Mouse (Mus musculus): ENCODE measurements at regions not wholly inside any gene's neighbourhood (a gene's known extent, or its start where the extent isn't known, plus 50 kb on each side); places are given as distances from the start of the nearest gene placed in this dataset.
A peak's percentile ranks its signal among the peaks of the same experiment; 100 is the strongest.

GRCm38 (mm10) chr8:56682564-56682963 is 131.7 kb downstream of the Fbxo8 start:
- no peak overlapping the region for H3K4me2 ChIP-seq (replicated peaks)
- H3K4me1 ChIP-seq = no peaks in the 10 kb centered on the region
- H3K4me3 ChIP-seq (replicated peaks) = no peak overlapping the region
- H3K9ac ChIP-seq = no peak overlapping the region
- no peaks in the 10 kb centered on the region for H3K36me3 ChIP-seq
- ATAC-seq (ENCODE audit: insufficient number of reproducible peaks, low FRiP score, low TSS enrichment, low read depth) = no peak
- H3K9me3 ChIP-seq (replicated peaks) = no peaks in the 10 kb centered on the region
- H3K27me3 ChIP-seq = no peaks in the 10 kb centered on the region
- no peak overlapping the region for H3K27ac ChIP-seq (replicated peaks)
- whole genome bisulfite sequencing = 8% methylated on average over 3 of the region's 3 CpGs

GRCm38 (mm10) chr8:56684352-56684751 is 133.5 kb downstream of the Fbxo8 start:
- no peaks in the 10 kb centered on the region for H3K4me1 ChIP-seq
- H3K4me3 ChIP-seq (replicated peaks) = no peak overlapping the region
- no peak overlapping the region for H3K9ac ChIP-seq
- no peak overlapping the region for H3K4me2 ChIP-seq (replicated peaks)
- no peak for ATAC-seq (ENCODE audit: insufficient number of reproducible peaks, low FRiP score, low TSS enrichment, low read depth)
- no peaks in the 10 kb centered on the region for H3K9me3 ChIP-seq (replicated peaks)
- H3K27me3 ChIP-seq = no peaks in the 10 kb centered on the region
- H3K27ac ChIP-seq (replicated peaks) = no peak overlapping the region
- 75% methylated on average over 7 of the region's 7 CpGs for WGBS
- no peaks in the 10 kb centered on the region for H3K36me3 ChIP-seq

- H3K36me3 ChIP-seq = no peaks in the 10 kb centered on the region
- H3K4me3 ChIP-seq (replicated peaks) = no peak overlapping the region
- no peaks in the 10 kb centered on the region for H3K27me3 ChIP-seq
- H3K9ac ChIP-seq = no peak overlapping the region
- H3K4me1 ChIP-seq = no peaks in the 10 kb centered on the region
- no peak for ATAC-seq (ENCODE audit: insufficient number of reproducible peaks, low FRiP score, low TSS enrichment, low read depth)
- WGBS = 70% methylated on average over 1 of the region's 1 CpGs
- no peak overlapping the region for H3K4me2 ChIP-seq (replicated peaks)
- H3K9me3 ChIP-seq (replicated peaks) = no peaks in the 10 kb centered on the region
- H3K27ac ChIP-seq (replicated peaks) = no peak overlapping the region
These were observed 144.5 kb downstream of the Fbxo8 start for GRCm38 (mm10) chr8:56695436-56695835.

- Histone ChIP-seq H3K9ac (no peak overlapping the region), H3K27ac (replicated peaks) (no peak overlapping the region), H3K9me3 (replicated peaks) (no peaks in the 10 kb centered on the region), H3K36me3 (no peaks in the 10 kb centered on the region), H3K4me3 (replicated peaks) (no peak overlapping the region), H3K4me2 (replicated peaks) (no peak overlapping the region), H3K27me3 (no peaks in the 10 kb centered on the region), H3K4me1 (no peaks in the 10 kb centered on the region)
- no peak for ATAC-seq (ENCODE audit: insufficient number of reproducible peaks, low FRiP score, low TSS enrichment, low read depth)
- WGBS = 68% methylated on average over 2 of the region's 2 CpGs
These were observed 149.8 kb downstream of the Fbxo8 start for GRCm38 (mm10) chr8:56700580-56701145.

GRCm38 (mm10) chr8:56706377-56706776 is 155.5 kb downstream of the Fbxo8 start:
- Histone ChIP-seq H3K4me3 (replicated peaks) (no peak overlapping the region), H3K9ac (no peak overlapping the region), H3K27ac (replicated peaks) (no peak overlapping the region), H3K4me2 (replicated peaks) (peak overlapping the region; percentile 31; the same call in 1 of the 2 replicates), H3K4me1 (peaks cover 2% of the 10 kb centered on the region; the same call in 1 of the 2 replicates), H3K27me3 (no peaks in the 10 kb centered on the region), H3K36me3 (no peaks in the 10 kb centered on the region), H3K9me3 (replicated peaks) (no peaks in the 10 kb centered on the region)
- no peak for ATAC-seq (ENCODE audit: insufficient number of reproducible peaks, low FRiP score, low TSS enrichment, low read depth)
- WGBS = 43% methylated on average over 10 of the region's 10 CpGs

- no peak for ATAC-seq (ENCODE audit: insufficient number of reproducible peaks, low FRiP score, low TSS enrichment, low read depth)
- Histone ChIP-seq H3K9ac (no peak overlapping the region), H3K27me3 (no peaks in the 10 kb centered on the region), H3K9me3 (replicated peaks) (no peaks in the 10 kb centered on the region), H3K4me2 (replicated peaks) (peak overlapping the region; percentile 31), H3K27ac (replicated peaks) (no peak overlapping the region), H3K36me3 (no peaks in the 10 kb centered on the region), H3K4me3 (replicated peaks) (no peak overlapping the region), H3K4me1 (peaks cover 2% of the 10 kb centered on the region; the same call in 1 of the 2 replicates)
- 25% methylated on average over 14 of the region's 14 CpGs for WGBS
These were observed 156.2 kb downstream of the Fbxo8 start for GRCm38 (mm10) chr8:56706941-56707706.

- Histone ChIP-seq H3K4me3 (replicated peaks) (no peak overlapping the region), H3K27ac (replicated peaks) (no peak overlapping the region), H3K9me3 (replicated peaks) (no peaks in the 10 kb centered on the region), H3K9ac (no peak overlapping the region), H3K36me3 (no peaks in the 10 kb centered on the region), H3K4me2 (replicated peaks) (no peak overlapping the region), H3K27me3 (no peaks in the 10 kb centered on the region), H3K4me1 (no peaks in the 10 kb centered on the region)
- no peak for ATAC-seq (ENCODE audit: insufficient number of reproducible peaks, low FRiP score, low TSS enrichment, low read depth)
- 78% methylated on average over 1 of the region's 1 CpGs for WGBS
These were observed 169.1 kb downstream of the Fbxo8 start for GRCm38 (mm10) chr8:56720001-56720400.

- H3K4me2 ChIP-seq (replicated peaks) = no peak overlapping the region
- no peaks in the 10 kb centered on the region for H3K4me1 ChIP-seq
- no peaks in the 10 kb centered on the region for H3K9me3 ChIP-seq (replicated peaks)
- no peak overlapping the region for H3K4me3 ChIP-seq (replicated peaks)
- ATAC-seq (ENCODE audit: insufficient number of reproducible peaks, low FRiP score, low TSS enrichment, low read depth) = no peak
- no peaks in the 10 kb centered on the region for H3K36me3 ChIP-seq
- H3K9ac ChIP-seq = no peak overlapping the region
- 51% methylated on average over 2 of the region's 2 CpGs for WGBS
- H3K27me3 ChIP-seq = no peaks in the 10 kb centered on the region
- H3K27ac ChIP-seq (replicated peaks) = no peak overlapping the region
These were observed 171.8 kb downstream of the Fbxo8 start for GRCm38 (mm10) chr8:56722473-56723236.

GRCm38 (mm10) chr8:56724607-56725006 is 173.7 kb downstream of the Fbxo8 start:
- Histone ChIP-seq H3K4me2 (replicated peaks) (no peak overlapping the region), H3K4me1 (no peaks in the 10 kb centered on the region), H3K27ac (replicated peaks) (no peak overlapping the region), H3K9ac (no peak overlapping the region), H3K9me3 (replicated peaks) (no peaks in the 10 kb centered on the region), H3K4me3 (replicated peaks) (no peak overlapping the region), H3K27me3 (no peaks in the 10 kb centered on the region), H3K36me3 (no peaks in the 10 kb centered on the region)
- 56% methylated on average over 2 of the region's 2 CpGs for WGBS
- no peak for ATAC-seq (ENCODE audit: insufficient number of reproducible peaks, low FRiP score, low TSS enrichment, low read depth)

- H3K4me3 ChIP-seq (replicated peaks) = no peak overlapping the region
- H3K27ac ChIP-seq (replicated peaks) = no peak overlapping the region
- H3K36me3 ChIP-seq = no peaks in the 10 kb centered on the region
- no peaks in the 10 kb centered on the region for H3K4me1 ChIP-seq
- WGBS = 60% methylated on average over 6 of the region's 6 CpGs
- H3K27me3 ChIP-seq = no peaks in the 10 kb centered on the region
- H3K4me2 ChIP-seq (replicated peaks) = no peak overlapping the region
- H3K9ac ChIP-seq = no peak overlapping the region
- H3K9me3 ChIP-seq (replicated peaks) = no peaks in the 10 kb centered on the region
- no peak for ATAC-seq (ENCODE audit: insufficient number of reproducible peaks, low FRiP score, low TSS enrichment, low read depth)
These were observed 182.4 kb downstream of the Fbxo8 start for GRCm38 (mm10) chr8:56733318-56733717.

- Histone ChIP-seq H3K27ac (replicated peaks) (no peak overlapping the region), H3K4me3 (replicated peaks) (no peak overlapping the region), H3K4me1 (no peaks in the 10 kb centered on the region), H3K9ac (no peak overlapping the region), H3K27me3 (no peaks in the 10 kb centered on the region), H3K9me3 (replicated peaks) (no peaks in the 10 kb centered on the region), H3K36me3 (no peaks in the 10 kb centered on the region), H3K4me2 (replicated peaks) (no peak overlapping the region)
- ATAC-seq (ENCODE audit: insufficient number of reproducible peaks, low FRiP score, low TSS enrichment, low read depth) = no peak
- 49% methylated on average over 2 of the region's 2 CpGs for WGBS
These were observed 184.1 kb downstream of the Fbxo8 start for GRCm38 (mm10) chr8:56735021-56735420.

All from embryonic facial prominence, embryonic 15.5 days (tissue).